Mouse (Mus musculus) frontal cortex, adult 2 months (tissue): ENCODE data around the gene Stk32b. TPM values are rescaled to one million over a fixed set of nuclear protein-coding genes. Genes with fewer than 3 reads are reported as not detected.

ENCODE experiments used
- DNase-seq, 2 experiments: peaks; one replicate each; pipeline ENCODE4 v3.0.0; 2022; ENCODE audit warnings: low spot score in 1 of 2; ENCODE audit errors: extremely low spot score in 1 of 2
- polyA plus RNA-seq: library from polyadenylated mRNA; depleted of rRNA; stranded (reverse); fragments of >200 nt; gene quantifications from 2 replicates; pipeline ENCODE4 v1.2.3, GENCODE M21; 2012; rRNA removed

Gene Stk32b
- polyA plus RNA-seq: 1.8 TPM in 2 replicates

DNA sequence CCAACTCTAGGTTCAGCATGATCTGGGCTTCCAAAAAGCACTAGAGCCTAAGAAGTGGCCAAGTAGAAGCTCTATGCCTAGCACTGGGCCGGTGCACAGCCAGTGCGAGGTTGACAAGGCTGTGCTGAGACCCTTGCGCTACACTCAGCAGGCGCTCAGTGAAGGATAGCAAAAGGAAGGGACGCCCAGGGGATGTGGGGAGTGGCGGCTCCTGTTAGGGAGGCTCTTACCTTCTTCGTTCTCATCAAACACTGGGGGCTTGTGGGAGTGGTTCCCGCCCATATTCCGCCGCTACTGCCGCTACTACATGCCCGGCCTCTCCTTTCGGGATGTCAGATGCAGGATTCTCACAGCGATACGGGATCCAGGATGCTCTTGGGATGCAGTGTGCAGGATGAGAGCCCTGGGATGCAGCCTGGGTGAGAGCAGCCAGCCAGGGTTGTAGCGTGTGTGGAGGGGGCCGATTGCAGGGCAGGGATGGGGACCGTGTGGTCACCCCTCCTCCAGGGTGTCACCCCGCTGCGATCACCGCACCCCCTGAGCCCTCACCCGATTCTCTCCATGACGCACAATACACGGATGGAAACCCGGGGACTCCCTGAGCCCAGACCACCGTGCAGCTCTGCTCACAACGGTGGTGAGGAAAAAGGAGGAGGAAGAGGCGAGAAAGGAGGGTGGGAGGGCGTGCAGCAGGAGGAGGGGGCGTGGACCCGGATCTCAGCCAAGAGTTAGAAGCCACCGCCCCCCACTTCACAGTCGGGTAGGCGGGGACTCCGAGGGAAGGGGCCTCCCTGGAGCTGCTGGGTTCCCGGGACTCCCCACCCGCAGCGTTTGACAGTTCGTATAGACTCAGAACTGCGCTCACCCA lies at the start of gene Stk32b:
TSS of gene Stk32b (minus strand) at position 667 of the 868 bp plus-strand sequence.
- peak; percentile 3 to 39 for DNase-seq

GRCm38 (mm10) chr5:37765851-37766250 lies 48.9 kb upstream of the Stk32b start:
- no peak for DNase-seq

- no peak for DNase-seq
Observed at GRCm38 (mm10) chr5:37762046-37762445, 45.1 kb upstream of the Stk32b start.

GRCm38 (mm10) chr5:37753366-37753765 lies 36.4 kb upstream of the Stk32b start:
- DNase-seq: no peak

- DNase-seq: peak; percentile 38 to 88
Observed at GRCm38 (mm10) chr5:37752027-37752967, 35.3 kb upstream of the Stk32b start.

DNA sequence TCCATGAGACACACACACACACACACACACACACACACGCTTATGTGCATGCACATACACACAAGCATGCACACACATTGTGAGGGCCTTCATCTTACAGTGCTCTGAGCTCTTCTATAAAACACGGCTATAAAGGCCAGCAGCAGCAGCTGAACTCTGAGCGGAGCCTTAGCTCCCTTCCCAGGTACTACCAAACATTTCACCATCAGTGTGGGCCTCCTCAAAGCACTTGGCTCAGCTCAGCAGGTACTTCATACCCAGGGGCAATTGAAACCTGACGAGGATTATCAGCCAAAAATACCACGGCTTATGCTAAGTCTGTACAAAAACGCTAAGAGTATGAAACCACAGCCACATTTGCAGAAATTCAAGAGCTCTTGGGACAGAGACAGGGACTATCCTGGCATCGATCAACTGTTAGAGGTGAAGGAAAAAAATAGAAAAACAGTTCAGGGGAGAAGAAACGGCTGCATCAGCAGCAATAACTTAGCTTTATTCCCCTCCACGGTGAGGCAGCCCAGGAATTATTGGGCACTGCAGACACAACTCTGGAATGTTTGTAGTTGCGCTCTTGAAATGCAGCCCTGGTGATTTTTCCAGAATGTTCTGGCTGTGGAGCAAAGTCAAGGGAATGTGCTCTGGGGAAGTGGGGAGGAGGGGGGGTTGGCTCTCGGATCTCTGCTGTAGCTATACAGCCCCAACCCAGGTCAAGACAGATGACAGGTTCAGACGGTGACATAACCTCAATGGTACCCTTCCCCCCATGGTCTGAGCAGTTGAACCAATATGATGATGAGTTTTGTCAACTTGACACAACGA lies 27.1 kb upstream of the Stk32b start:
- no peak for DNase-seq

- no peak for DNase-seq
Observed at GRCm38 (mm10) chr5:37736213-37736612, 19.2 kb upstream of the Stk32b start.

- no peak for DNase-seq
Observed at GRCm38 (mm10) chr5:37735224-37735623, 18.3 kb upstream of the Stk32b start, which contains the start of gene Cytl1. Gene Cytl1 (plus strand): TSS chr5:37735519.

DNA sequence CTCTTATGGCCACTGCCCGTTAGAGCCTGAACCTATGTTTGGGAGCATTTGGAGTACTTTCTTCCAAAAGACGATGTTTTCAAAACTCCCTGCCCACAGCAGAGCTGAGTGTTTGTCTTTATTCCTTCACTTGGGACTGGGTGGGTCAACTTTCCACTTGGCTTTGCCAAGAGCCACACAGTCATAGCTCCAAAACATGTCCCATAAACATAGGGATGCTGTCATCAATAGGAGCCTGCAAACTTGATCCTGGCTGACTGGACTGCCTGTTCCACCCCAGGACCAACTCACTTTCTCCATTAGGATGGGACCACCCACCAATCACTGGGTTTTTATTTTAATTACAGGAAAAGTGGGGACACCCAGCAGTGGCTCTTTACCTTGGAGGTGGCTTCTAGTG lies 13.8 kb upstream of the Stk32b start:
- no peak for DNase-seq

DNA sequence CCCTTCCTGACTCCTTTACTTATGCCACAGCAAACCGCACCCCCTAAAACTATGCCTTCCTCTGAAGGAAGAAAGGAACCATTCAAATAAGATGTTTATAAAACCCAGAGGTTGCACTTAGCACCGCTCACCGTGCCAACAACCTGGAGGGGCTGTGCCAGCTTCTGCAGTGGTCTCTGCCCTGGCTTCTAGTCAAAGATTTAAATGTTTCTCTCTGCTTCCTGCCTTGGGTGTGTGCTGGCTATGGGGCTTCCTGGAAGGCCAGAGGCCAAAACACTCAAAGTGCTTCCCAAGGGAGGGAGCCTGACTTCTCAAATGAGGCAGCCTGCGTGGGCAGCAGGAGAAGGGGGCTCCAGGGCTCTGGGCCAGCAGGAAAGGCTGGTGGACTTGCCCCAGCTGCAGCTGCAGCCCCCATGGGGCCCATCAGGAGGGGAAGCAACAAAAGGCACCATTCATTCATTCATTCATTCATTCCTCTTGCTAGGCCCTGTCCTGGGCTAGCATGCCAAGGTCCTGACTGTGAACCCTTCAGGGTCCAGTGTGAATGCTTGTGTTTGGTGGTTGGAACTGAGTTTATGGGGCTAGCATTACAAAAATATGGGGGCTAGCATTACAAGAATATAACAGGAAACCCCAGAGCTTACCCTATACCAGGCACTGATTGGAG lies 8.4 kb upstream of the Stk32b start:
- DNase-seq: no peak

DNA sequence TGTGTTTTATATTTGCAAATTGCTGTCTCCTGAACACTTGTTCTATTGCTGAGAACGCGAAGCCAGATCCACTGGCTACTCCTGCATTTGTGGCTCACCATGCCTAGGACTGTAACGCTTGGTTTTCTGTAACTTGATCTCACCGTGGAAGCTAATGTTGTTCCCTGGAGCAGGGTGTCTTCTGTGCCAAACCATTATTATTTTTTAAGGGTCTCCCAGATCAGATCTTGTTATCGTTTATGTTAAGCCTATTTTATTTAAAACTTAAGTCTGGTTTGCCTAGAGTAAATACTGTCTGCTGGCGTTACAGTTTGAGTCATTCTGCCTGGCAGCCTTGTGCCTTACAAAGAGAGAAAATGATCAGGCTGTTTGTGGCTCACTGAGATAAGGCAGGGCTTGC lies 3.7 kb upstream of the Stk32b start:
- peak in 1 of 2 experiments; percentile 16 for DNase-seq

GRCm38 (mm10) chr5:37717384-37717963 lies 503 bp upstream of the Stk32b start:
- peak; percentile 6 to 75 for DNase-seq

GRCm38 (mm10) chr5:37709257-37709904 lies 7.6 kb downstream of the Stk32b start:
- no peak for DNase-seq

- no peak for DNase-seq
Observed at GRCm38 (mm10) chr5:37708124-37708523, 8.8 kb downstream of the Stk32b start.

GRCm38 (mm10) chr5:37704962-37705361 lies 12.0 kb downstream of the Stk32b start:
- no peak for DNase-seq

DNA sequence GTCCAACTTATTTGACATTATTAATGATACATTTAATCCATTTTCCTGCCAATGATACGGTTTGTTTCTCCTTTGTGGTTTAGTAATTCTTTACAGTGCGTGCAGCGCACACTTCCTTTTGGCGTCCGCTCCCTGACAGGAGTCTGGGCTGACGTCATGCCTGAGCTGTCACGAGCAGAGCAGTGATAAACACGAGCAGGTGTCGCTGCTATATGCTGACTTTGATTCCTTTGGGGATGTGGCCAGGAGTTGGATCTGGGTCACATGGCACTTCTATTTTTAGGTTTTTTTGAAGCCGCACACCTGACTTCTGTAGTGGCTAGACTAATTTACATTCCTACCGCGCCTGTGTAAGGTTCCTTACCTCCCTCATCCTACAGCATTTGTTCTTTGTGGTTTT lies 17.2 kb downstream of the Stk32b start:
- DNase-seq: peak in 1 of 2 experiments; percentile 21

DNA sequence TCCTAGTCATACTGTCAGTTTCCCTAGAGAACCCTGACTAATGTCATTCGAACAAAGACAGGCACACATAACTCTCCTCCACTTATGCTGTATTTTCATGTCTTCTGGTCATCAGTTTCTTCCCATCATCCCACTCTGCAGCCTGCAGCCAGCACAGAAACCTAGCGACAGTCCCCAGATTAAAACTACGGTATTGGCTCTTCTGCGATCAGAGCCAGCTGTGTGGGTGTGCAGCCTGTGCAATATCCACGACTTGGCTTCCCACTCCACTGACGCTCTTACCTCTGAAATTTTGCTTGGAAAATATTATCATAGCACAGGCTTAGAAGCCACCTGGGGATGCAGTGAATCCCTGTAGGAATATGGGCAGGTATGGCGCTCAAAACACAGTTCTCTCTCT lies 19.7 kb downstream of the Stk32b start:
- peak in 1 of 2 experiments; percentile 44 for DNase-seq

DNA sequence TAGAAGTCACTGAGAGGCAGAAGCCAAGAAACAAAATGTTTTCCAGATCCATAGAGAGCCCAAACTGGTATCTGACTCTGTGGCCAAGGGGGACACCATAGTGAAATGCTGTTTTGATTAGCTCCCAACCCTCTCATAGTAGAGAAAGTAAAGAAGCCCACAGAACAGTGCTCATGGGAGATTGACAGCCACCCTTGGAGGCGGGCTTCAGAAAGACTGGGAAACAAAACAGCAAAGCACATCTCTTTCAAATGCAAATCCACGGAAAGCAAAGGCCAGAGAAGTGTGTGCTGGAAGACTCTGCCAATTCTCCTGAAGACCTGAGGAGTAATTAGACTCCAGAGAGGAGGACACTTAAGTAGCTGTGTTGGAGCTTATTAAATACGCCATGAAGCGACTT lies 21.2 kb downstream of the Stk32b start:
- no peak for DNase-seq

GRCm38 (mm10) chr5:37692759-37693158 lies 24.2 kb downstream of the Stk32b start:
- DNase-seq: no peak
